Mouse (Mus musculus) erythroid progenitor cell, adult 5-6 weeks (primary cell): ENCODE measurements around the gene Catsper4. TPM values are rescaled to one million over a fixed set of nuclear protein-coding genes. Genes with fewer than 3 reads are reported as not detected.
A peak's percentile ranks its signal among the peaks of the same experiment; 100 is the strongest.

Experiments used
- ATAC-seq: replicated peaks from 2 replicates; pipeline ENCODE4 v1.8.0; 2016; ENCODE audit warnings: moderate number of reproducible peaks, mild to moderate bottlenecking, moderate TSS enrichment, inconsistent platforms; ENCODE audit not compliant: poor library complexity, low FRiP score, severe bottlenecking
- total RNA-seq, 2 experiments: library from RNA; stranded (forward) in 1 of 2; stranded (reverse) in 1 of 2; fragments of 150-400 nt in 1 of 2; fragments of 186-747, 209-891 nt in 1 of 2; gene quantifications; 2 replicates each; pipeline versions ENCODE4 v1.2.3 to v1.2.4; 2015 to 2017; ENCODE audit warnings: low replicate concordance in 2 of 2

Gene Catsper4
- total RNA-seq, 2 experiments from 2014 or later: not detected

GRCm38 (mm10) chr4:134199371-134199770 lies 27.8 kb downstream of the Catsper4 start:
- no peak for ATAC-seq

GRCm38 (mm10) chr4:134186268-134186667 lies 40.9 kb downstream of the Catsper4 start:
- ATAC-seq: no peak

- ATAC-seq: no peak
These were observed 41.6 kb downstream of the Catsper4 start for GRCm38 (mm10) chr4:134185569-134185968.

GRCm38 (mm10) chr4:134183711-134184110 lies 43.5 kb downstream of the Catsper4 start:
- ATAC-seq: no peak

DNA sequence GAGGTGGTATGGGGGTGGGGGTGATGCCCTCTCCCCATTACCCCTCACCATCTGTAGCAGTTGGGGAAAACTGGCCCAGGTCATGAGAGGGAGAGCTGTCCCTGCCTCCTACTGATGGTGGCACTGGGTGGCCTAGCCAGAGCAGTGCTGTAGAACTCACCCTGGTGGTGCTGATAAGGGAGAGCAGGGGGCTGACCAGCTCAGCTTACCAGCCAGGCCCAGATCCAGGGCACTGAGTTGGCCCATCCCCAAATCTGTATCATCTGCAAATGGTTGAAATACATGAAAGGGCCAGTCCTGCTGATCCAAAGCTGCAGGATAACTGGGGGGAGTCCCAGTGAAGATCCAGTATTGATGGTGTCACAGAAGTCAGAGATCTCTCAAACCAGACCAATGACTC lies 45.4 kb downstream of the Catsper4 start:
- ATAC-seq: peak; percentile 80

GRCm38 (mm10) chr4:134181112-134181511 lies 46.1 kb downstream of the Catsper4 start:
- ATAC-seq: peak; percentile 77

DNA sequence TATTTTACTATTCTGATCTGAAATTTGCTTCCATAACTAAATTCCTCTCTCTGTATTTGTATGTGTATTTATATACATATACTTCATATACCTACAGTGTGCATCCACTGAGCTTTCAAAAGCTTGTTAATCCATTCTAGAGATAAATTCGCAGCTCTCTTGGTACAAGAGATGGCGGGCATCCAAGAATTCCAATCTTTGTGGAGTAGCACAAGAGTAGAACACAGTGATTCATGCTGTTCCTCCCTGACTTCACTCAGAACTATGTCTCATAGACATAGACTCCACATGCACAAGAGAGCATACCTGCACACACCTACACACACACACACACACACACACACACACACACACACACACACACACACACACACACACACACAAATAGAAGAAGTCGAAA lies 54.8 kb downstream of the Catsper4 start:
- no peak for ATAC-seq

- no peak for ATAC-seq
These were observed 60.3 kb downstream of the Catsper4 start for GRCm38 (mm10) chr4:134166906-134167305.

DNA sequence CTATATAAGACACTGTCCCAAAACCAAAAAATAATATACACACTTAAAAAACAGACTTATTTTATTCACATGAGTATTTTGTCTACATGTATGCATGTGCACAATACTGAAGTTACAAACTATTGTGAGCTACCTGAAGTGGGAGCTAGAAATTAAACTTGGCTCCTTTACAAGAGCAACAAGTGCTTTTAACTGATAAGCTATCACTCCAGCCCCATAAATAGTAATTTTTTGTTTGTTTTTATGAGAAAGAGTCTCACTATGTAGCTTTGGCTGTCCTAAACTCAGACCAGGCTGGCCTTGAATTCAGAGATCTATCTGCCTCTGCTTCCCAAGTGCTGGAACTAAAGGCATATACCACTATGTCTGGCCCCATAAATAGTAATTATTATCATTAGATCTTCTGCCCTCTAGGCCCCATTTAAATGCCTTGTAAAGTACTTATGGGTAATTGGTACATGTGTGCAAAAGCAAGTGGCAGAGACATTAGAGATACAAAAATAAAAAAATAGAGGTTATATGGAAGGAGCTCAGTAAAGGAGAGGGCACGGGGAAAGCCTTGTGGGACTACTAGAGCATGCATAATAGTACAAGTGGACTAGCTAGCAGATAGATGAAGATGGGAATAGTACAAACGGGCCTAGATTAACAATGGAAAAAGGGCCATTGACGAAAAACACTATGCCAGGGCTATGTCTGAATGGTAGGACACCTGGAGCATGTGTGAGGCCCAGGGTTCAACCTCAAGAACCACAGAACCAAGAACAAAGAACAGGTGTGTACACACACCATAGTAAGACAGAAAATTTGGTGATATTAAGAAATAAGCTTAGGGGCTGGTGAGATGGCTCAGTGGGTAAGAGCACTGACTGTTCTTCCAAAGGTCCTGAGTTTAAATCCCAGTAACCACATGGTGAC lies 61.4 kb downstream of the Catsper4 start:
- peak; percentile 87 for ATAC-seq

- peak; percentile 67 for ATAC-seq
These were observed 62.2 kb downstream of the Catsper4 start for GRCm38 (mm10) chr4:134165024-134165423.

DNA sequence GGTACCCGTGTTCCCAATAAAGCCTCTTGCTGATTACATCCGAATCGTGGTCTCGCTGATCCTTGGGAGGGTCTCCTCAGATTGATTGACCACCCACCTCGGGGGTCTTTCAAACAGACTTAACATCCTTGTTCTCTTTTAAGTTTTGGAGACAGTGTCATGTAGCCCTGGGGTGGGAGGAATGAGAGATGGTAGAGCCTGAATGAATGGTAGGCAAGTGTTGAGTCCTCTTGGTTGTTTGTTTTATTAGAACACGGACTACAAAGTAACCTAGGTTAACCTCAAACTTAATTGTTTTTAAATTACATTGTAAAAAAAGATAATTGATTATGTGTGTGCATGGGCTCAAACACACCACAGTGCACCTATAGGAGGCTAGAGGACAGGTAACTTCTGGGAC lies 62.6 kb downstream of the Catsper4 start:
- no peak for ATAC-seq

Other genes starting within 250 kb of the Catsper4 start
- gene Dhdds, start 226.5 kb downstream of the Catsper4 start, total RNA-seq (2015; ENCODE audit: low replicate concordance): 9.4 and 10.1 TPM in 2 replicates
- gene Dhdds, start 226.5 kb downstream of the Catsper4 start, total RNA-seq (2017; ENCODE audit: low replicate concordance): 10.1 and 12.1 TPM in 2 replicates
- gene Lin28a, start 208.5 kb downstream of the Catsper4 start, total RNA-seq (2015; ENCODE audit: low replicate concordance): 1.1 and 2.1 TPM in 2 replicates
- gene Lin28a, start 208.5 kb downstream of the Catsper4 start, total RNA-seq (2017; ENCODE audit: low replicate concordance): 1.0 and 2.2 TPM in 2 replicates
- not detected in 2 replicates for gene Zfp683, start 173.5 kb downstream of the Catsper4 start, total RNA-seq (2015; ENCODE audit: low replicate concordance)
- gene Zfp683, start 173.5 kb downstream of the Catsper4 start, total RNA-seq (2017; ENCODE audit: low replicate concordance): not detected in 2 replicates
- 5.0 TPM in 1 of 2 replicates, not detected in the other for gene Crybg2, start 166.6 kb downstream of the Catsper4 start, total RNA-seq (2015; ENCODE audit: low replicate concordance)
- gene Crybg2, start 166.6 kb downstream of the Catsper4 start, total RNA-seq (2017; ENCODE audit: low replicate concordance): not detected in 2 replicates
- gene Cd52, start 132.3 kb downstream of the Catsper4 start, total RNA-seq (2015; ENCODE audit: low replicate concordance): 157 and 288 TPM in 2 replicates
- 103 and 211 TPM in 2 replicates for gene Cd52, start 132.3 kb downstream of the Catsper4 start, total RNA-seq (2017; ENCODE audit: low replicate concordance)
- gene Ubxn11, start 124.8 kb downstream of the Catsper4 start, total RNA-seq (2015; ENCODE audit: low replicate concordance): not detected in 2 replicates
- 4.5 TPM in 1 of 2 replicates, not detected in the other for gene Ubxn11, start 124.8 kb downstream of the Catsper4 start, total RNA-seq (2017; ENCODE audit: low replicate concordance)
- gene Sh3bgrl3, start 98.6 kb downstream of the Catsper4 start, total RNA-seq (2015; ENCODE audit: low replicate concordance): 129 and 180 TPM in 2 replicates
- gene Sh3bgrl3, start 98.6 kb downstream of the Catsper4 start, total RNA-seq (2017; ENCODE audit: low replicate concordance): 22.6 and 67.0 TPM in 2 replicates
- gene Cep85, start 40.3 kb downstream of the Catsper4 start, total RNA-seq (2015; ENCODE audit: low replicate concordance): 91.4 and 93.3 TPM in 2 replicates
- gene Cep85, start 40.3 kb downstream of the Catsper4 start, total RNA-seq (2017; ENCODE audit: low replicate concordance): 105 and 118 TPM in 2 replicates
- gene Gm7534, start 24.4 kb downstream of the Catsper4 start, total RNA-seq (2015; ENCODE audit: low replicate concordance): not detected in 2 replicates
- gene Gm7534, start 24.4 kb downstream of the Catsper4 start, total RNA-seq (2017; ENCODE audit: low replicate concordance): not detected in 2 replicates
- gene Cnksr1, start 11.0 kb upstream of the Catsper4 start, total RNA-seq (2015; ENCODE audit: low replicate concordance): not detected in 2 replicates
- not detected in 2 replicates for gene Cnksr1, start 11.0 kb upstream of the Catsper4 start, total RNA-seq (2017; ENCODE audit: low replicate concordance)
- gene E130218I03Rik, start 16.3 kb upstream of the Catsper4 start, total RNA-seq (2015; ENCODE audit: low replicate concordance): not detected in 2 replicates
- gene E130218I03Rik, start 16.3 kb upstream of the Catsper4 start, total RNA-seq (2017; ENCODE audit: low replicate concordance): not detected in 2 replicates
- gene Zfp593, start 18.2 kb upstream of the Catsper4 start, total RNA-seq (2015; ENCODE audit: low replicate concordance): 2.2 and 4.6 TPM in 2 replicates
- gene Zfp593, start 18.2 kb upstream of the Catsper4 start, total RNA-seq (2017; ENCODE audit: low replicate concordance): not detected in 2 replicates
- not detected in 2 replicates for gene Gm30191, start 19.6 kb upstream of the Catsper4 start, total RNA-seq (2015; ENCODE audit: low replicate concordance)
- not detected in 2 replicates for gene Gm30191, start 19.6 kb upstream of the Catsper4 start, total RNA-seq (2017; ENCODE audit: low replicate concordance)
- not detected in 2 replicates for gene Grrp1, start 26.7 kb upstream of the Catsper4 start, total RNA-seq (2015; ENCODE audit: low replicate concordance)
- not detected in 2 replicates for gene Grrp1, start 26.7 kb upstream of the Catsper4 start, total RNA-seq (2017; ENCODE audit: low replicate concordance)
- gene Pdik1l, start 60.5 kb upstream of the Catsper4 start, total RNA-seq (2015; ENCODE audit: low replicate concordance): 39.4 and 45.4 TPM in 2 replicates
- gene Pdik1l, start 60.5 kb upstream of the Catsper4 start, total RNA-seq (2017; ENCODE audit: low replicate concordance): 52.6 and 53.7 TPM in 2 replicates
- gene Trim63, start 87.7 kb upstream of the Catsper4 start, total RNA-seq (2015; ENCODE audit: low replicate concordance): not detected in 2 replicates
- gene Trim63, start 87.7 kb upstream of the Catsper4 start, total RNA-seq (2017; ENCODE audit: low replicate concordance): not detected in 2 replicates
- not detected in 2 replicates for gene Slc30a2, start 115.8 kb upstream of the Catsper4 start, total RNA-seq (2015; ENCODE audit: low replicate concordance)
- not detected in 2 replicates for gene Slc30a2, start 115.8 kb upstream of the Catsper4 start, total RNA-seq (2017; ENCODE audit: low replicate concordance)
- gene Extl1, start 156.5 kb upstream of the Catsper4 start, total RNA-seq (2015; ENCODE audit: low replicate concordance): not detected in 2 replicates
- not detected in 2 replicates for gene Extl1, start 156.5 kb upstream of the Catsper4 start, total RNA-seq (2017; ENCODE audit: low replicate concordance)
- 1.8 and 4.2 TPM in 2 replicates for gene Pafah2, start 168.9 kb upstream of the Catsper4 start, total RNA-seq (2015; ENCODE audit: low replicate concordance)
- 0.77 and 5.4 TPM in 2 replicates for gene Pafah2, start 168.9 kb upstream of the Catsper4 start, total RNA-seq (2017; ENCODE audit: low replicate concordance)
- 429 and 552 TPM in 2 replicates for gene Stmn1, start 240.9 kb upstream of the Catsper4 start, total RNA-seq (2015; ENCODE audit: low replicate concordance)
- gene Stmn1, start 240.9 kb upstream of the Catsper4 start, total RNA-seq (2017; ENCODE audit: low replicate concordance): 378 and 383 TPM in 2 replicates